Mouse (Mus musculus) C2C12 (cell line): ENCODE results near the gene Fbn1.

Experiments
- CEBPB ChIP-seq: IDR thresholded peaks from one replicate; pipeline ENCODE4 v1.6.1; 2011; ENCODE audit warnings: low read depth, mild to moderate bottlenecking, control low read depth, moderate library complexity
- CTCF ChIP-seq: IDR thresholded peaks from one replicate; pipeline ENCODE4 v1.5.1; 2011; ENCODE audit not compliant: control insufficient read depth, insufficient read depth, insufficient read length
- MAX ChIP-seq: IDR thresholded peaks from one replicate; pipeline ENCODE4 v1.6.1; 2011; ENCODE audit warnings: mild to moderate bottlenecking, control low read depth
- MYOG ChIP-seq: IDR thresholded peaks from one replicate; pipeline ENCODE4 v1.6.1; 2011; ENCODE audit not compliant: control insufficient read depth, insufficient read length; ENCODE audit errors: extremely low read depth
- USF1 ChIP-seq: IDR thresholded peaks from one replicate; pipeline ENCODE4 v1.6.1; 2011; ENCODE audit warnings: low read depth, mild to moderate bottlenecking, control low read depth, moderate library complexity

- TF ChIP-seq CTCF (no peak), MYOG (no peak), CEBPB (no peak), MAX (no peak), USF1 (no peak)
Measured at GRCm38 (mm10) chr2:125492050-125492900, 15.5 kb downstream of the Fbn1 start.
